Mouse (Mus musculus): ENCODE results near the gene Nr6a1. TPM values are rescaled to one million over a fixed set of nuclear protein-coding genes. Genes with fewer than 3 reads are reported as not detected.

Gene Nr6a1
- polyA plus RNA-seq, 1 experiment: 1.3 TPM

DNA sequence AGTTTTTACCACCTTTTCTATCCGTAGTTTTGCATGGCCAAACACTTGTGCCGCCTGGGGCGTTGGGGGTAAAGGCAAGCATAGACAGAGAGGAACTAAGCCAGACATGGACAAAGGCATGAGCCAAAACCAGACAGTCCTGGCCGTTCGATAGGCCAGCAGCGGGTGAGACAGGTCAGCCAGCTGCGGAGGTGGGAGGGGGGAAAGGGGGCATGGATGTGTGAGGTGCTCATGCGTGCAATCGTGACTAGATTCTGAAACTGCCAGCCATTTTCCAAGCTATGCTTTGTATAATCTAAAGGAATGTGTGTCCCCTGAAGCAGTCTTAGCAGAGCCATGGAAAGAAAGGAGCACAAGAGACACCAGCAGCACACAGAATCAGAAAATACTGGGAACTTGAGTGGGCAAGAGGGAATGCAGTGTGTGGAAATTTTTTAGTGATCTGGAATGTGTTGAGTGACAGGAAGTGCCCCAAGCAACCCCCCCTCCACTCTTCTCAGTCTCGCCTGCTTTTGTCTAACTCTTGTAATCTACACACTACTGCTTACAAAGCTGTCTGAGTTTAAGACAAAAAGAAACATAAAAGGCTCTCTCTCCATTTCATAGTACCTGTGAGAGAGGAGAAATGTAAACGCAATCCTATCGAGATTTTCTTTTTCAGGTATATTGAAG is 103.4 kb downstream of the Nr6a1 start:
- no peaks in the 10 kb centered on the region for H3K36me3 ChIP-seq (ENCODE audit: control insufficient read depth, insufficient read depth, low read length)
- no peak for TF ChIP-seq CTCF (IDR thresholded peaks at IDR 0.05; ENCODE audit: extremely low read depth, insufficient read depth, insufficient read length, insufficient replicate concordance)
- TF ChIP-seq POLR2A (IDR thresholded peaks at IDR 0.05; ENCODE audit: low read depth, low read length): no peak
- no peaks in the 10 kb centered on the region for H3K4me1 ChIP-seq (ENCODE audit: control insufficient read depth, insufficient read depth, insufficient read length)
- no peaks in the 10 kb centered on the region for H3K27me3 ChIP-seq (ENCODE audit: control insufficient read depth, insufficient read depth, low read length)
- H3K4me3 ChIP-seq (ENCODE audit: extremely low read depth, insufficient read depth, insufficient read length): peak overlapping the region; percentile 81
- peak overlapping the region; percentile 43 for H3K27ac ChIP-seq (ENCODE audit: insufficient read depth, low read length)
- DNase-seq (ENCODE audit: low read depth in 1 of 2, low spot score in 2 of 2): peak in 1 of 2 experiments; percentile 20
- WGBS: 1% methylated on average over 12 of the region's 12 CpGs

DNA sequence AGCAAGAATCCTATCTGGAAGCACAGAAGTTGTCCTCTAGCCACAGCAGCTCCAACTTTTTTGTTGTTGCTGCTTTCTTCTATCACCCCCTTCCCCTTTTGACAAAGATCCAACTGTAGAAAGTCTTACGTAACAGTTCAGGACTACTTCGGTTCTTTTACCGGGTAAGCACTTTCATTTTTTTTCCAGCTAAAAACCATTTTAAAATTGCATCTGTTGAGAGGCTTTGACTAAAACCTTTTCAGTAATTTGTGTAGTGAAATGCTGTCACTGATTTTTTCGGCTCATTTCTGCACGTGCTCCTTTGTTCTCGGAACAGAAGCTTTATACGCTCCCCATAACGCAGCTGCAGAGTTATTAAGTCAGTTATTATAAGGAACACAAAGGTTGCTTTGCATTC is 104.1 kb downstream of the Nr6a1 start:
- DNase-seq (ENCODE audit: low read depth in 1 of 2, low spot score in 2 of 2): no peak
- H3K4me3 ChIP-seq (ENCODE audit: extremely low read depth, insufficient read depth, insufficient read length): peak overlapping the region; percentile 41

DNA sequence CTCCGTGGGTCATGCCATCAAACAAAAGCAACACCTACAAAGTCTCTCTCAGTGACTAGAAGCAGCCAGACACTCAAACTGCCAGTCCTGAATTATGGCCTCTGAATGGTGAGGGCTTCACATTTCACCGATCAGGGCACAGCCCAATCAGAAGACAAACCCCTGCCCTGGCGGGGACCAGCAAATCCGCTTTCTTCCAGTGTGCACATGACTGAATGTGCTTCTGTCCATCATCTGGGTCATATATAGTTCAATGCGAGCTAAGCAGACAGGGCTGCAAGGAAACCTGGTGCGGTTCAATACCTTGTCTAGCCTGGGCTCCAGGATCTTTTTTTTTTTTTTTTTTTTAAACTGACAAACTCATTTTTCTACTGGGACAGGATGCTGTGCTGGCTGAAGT is 104.5 kb downstream of the Nr6a1 start:
- no peaks in the 10 kb centered on the region for H3K36me3 ChIP-seq (ENCODE audit: control insufficient read depth, insufficient read depth, low read length)
- peak in 1 of 2 experiments; percentile 50 for DNase-seq (ENCODE audit: low read depth in 1 of 2, low spot score in 2 of 2)
- WGBS: 10% methylated on average over 6 of the region's 6 CpGs
- H3K4me3 ChIP-seq (ENCODE audit: extremely low read depth, insufficient read depth, insufficient read length): peak overlapping the region; percentile 41; the same call in 1 of the 2 replicates
- H3K27me3 ChIP-seq (ENCODE audit: control insufficient read depth, insufficient read depth, low read length): no peaks in the 10 kb centered on the region
- TF ChIP-seq POLR2A (IDR thresholded peaks at IDR 0.05; ENCODE audit: low read depth, low read length) (no peak), CTCF (IDR thresholded peaks at IDR 0.05; ENCODE audit: extremely low read depth, insufficient read depth, insufficient read length, insufficient replicate concordance) (no peak)
- no peak overlapping the region for H3K27ac ChIP-seq (ENCODE audit: insufficient read depth, low read length)
- no peaks in the 10 kb centered on the region for H3K4me1 ChIP-seq (ENCODE audit: control insufficient read depth, insufficient read depth, insufficient read length)

More for the DNA sequence above, 104.1 kb downstream of the Nr6a1 start:
- Histone ChIP-seq H3K4me1 (ENCODE audit: control insufficient read depth, insufficient read depth, insufficient read length) (no peaks in the 10 kb centered on the region), H3K27me3 (ENCODE audit: control insufficient read depth, insufficient read depth, low read length) (no peaks in the 10 kb centered on the region), H3K36me3 (ENCODE audit: control insufficient read depth, insufficient read depth, low read length) (no peaks in the 10 kb centered on the region), H3K27ac (ENCODE audit: insufficient read depth, low read length) (no peak overlapping the region)
- TF ChIP-seq CTCF (IDR thresholded peaks at IDR 0.05; ENCODE audit: extremely low read depth, insufficient read depth, insufficient read length, insufficient replicate concordance) (no peak), POLR2A (IDR thresholded peaks at IDR 0.05; ENCODE audit: low read depth, low read length) (no peak)
- WGBS: 2% methylated on average over 8 of the region's 8 CpGs

DNA sequence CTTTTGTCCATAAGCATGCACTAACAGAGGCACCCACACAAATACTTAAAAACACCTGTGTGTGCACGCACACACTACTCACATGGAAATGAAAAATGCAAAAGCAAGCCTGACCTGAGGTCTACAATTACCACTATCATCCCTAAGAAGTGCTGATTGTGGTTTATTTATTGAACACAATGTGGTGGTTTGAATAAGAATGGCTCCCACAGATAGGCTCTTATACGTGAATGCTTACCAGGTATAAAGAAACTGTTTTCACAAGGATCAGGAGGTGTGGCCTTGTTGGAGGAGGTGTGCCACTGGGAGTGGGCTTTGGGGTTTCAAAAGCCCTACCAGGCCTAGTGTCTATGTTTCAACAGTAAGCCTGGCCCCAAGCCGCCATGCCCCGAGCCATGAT is 110.0 kb downstream of the Nr6a1 start:
- no peak for TF ChIP-seq CTCF (IDR thresholded peaks at IDR 0.05; ENCODE audit: extremely low read depth, insufficient read depth, insufficient read length, insufficient replicate concordance)
- no peak for TF ChIP-seq POLR2A (IDR thresholded peaks at IDR 0.05; ENCODE audit: low read depth, low read length)
- Histone ChIP-seq H3K27me3 (ENCODE audit: control insufficient read depth, insufficient read depth, low read length) (no peaks in the 10 kb centered on the region), H3K4me3 (ENCODE audit: extremely low read depth, insufficient read depth, insufficient read length) (no peak overlapping the region), H3K27ac (ENCODE audit: insufficient read depth, low read length) (no peak overlapping the region), H3K4me1 (ENCODE audit: control insufficient read depth, insufficient read depth, insufficient read length) (no peaks in the 10 kb centered on the region), H3K36me3 (ENCODE audit: control insufficient read depth, insufficient read depth, low read length) (no peaks in the 10 kb centered on the region)
- DNase-seq (ENCODE audit: low read depth in 1 of 2, low spot score in 2 of 2): no peak
- 89% methylated on average over 4 of the region's 4 CpGs for WGBS

DNA sequence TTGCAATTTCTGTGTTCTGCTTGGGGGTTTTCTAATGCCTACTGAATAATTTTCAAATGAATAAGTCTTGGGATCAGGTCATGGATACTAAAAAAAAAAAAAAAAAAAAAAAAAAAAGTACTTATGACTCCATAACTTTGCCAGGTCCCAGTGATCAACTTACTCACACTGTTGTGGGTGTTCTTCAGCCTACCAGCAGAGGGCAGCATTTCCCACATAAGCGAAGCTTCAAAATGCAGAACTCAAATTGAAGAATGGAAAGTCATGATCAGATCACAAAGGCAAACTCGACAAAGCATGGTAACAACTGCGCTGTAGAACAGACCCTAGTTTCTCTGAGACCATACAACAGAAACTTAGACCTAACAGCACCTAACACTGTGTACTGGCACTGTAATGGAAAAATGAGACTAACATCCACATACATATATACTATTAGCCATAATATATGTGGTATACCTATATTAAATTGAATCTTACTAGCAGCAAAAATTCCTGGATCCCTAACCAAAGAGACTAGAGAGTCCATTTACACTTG is 130.3 kb downstream of the Nr6a1 start:
- Histone ChIP-seq H3K36me3 (ENCODE audit: control insufficient read depth, insufficient read depth, low read length) (no peaks in the 10 kb centered on the region), H3K4me3 (ENCODE audit: extremely low read depth, insufficient read depth, insufficient read length) (no peak overlapping the region), H3K4me1 (ENCODE audit: control insufficient read depth, insufficient read depth, insufficient read length) (no peaks in the 10 kb centered on the region), H3K27ac (ENCODE audit: insufficient read depth, low read length) (no peak overlapping the region), H3K27me3 (ENCODE audit: control insufficient read depth, insufficient read depth, low read length) (no peaks in the 10 kb centered on the region)
- peak; percentile 50 to 70 for DNase-seq (ENCODE audit: low read depth in 1 of 2, low spot score in 2 of 2)
- WGBS: 0% methylated on average over 3 of the region's 3 CpGs
- TF ChIP-seq CTCF (IDR thresholded peaks at IDR 0.05; ENCODE audit: extremely low read depth, insufficient read depth, insufficient read length, insufficient replicate concordance) (peak; percentile 65; the same call in 1 of the 2 replicates), POLR2A (IDR thresholded peaks at IDR 0.05; ENCODE audit: low read depth, low read length) (no peak)

DNA sequence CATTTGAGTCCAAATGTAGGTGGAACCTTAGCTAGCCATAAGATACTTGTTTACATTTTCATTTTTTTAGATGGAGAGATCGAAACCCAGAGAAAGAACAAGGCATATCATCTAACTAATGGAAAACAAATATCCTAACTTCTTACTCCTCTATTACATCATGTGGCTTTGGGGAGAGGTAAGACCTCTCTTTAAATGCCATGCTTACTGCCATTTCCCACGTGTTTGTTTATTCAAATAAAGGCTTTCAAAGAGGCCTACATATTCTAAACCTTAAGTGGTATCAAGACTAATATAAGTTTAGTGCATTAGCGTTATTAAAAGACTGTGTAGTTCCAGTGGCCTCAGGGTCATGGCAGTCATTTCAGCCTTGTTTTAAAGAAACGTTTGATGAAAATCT is 140.2 kb downstream of the Nr6a1 start:
- TF ChIP-seq CTCF (IDR thresholded peaks at IDR 0.05; ENCODE audit: extremely low read depth, insufficient read depth, insufficient read length, insufficient replicate concordance) (no peak), POLR2A (IDR thresholded peaks at IDR 0.05; ENCODE audit: low read depth, low read length) (no peak)
- Histone ChIP-seq H3K27me3 (ENCODE audit: control insufficient read depth, insufficient read depth, low read length) (no peaks in the 10 kb centered on the region), H3K36me3 (ENCODE audit: control insufficient read depth, insufficient read depth, low read length) (no peaks in the 10 kb centered on the region), H3K4me1 (ENCODE audit: control insufficient read depth, insufficient read depth, insufficient read length) (no peaks in the 10 kb centered on the region), H3K4me3 (ENCODE audit: extremely low read depth, insufficient read depth, insufficient read length) (no peak overlapping the region), H3K27ac (ENCODE audit: insufficient read depth, low read length) (no peak overlapping the region)
- WGBS: 82% methylated on average over 4 of the region's 4 CpGs
- DNase-seq (ENCODE audit: low read depth in 1 of 2, low spot score in 2 of 2): no peak
